Mouse (Mus musculus): Measurements from ENCODE around the gene Bmp2.

GRCm38 (mm10) chr2:133511011-133511779 is 40.8 kb upstream of the Bmp2 start:
- TF ChIP-seq MAZ (IDR thresholded peaks at IDR 0.05; ENCODE audit: low read depth, low read length) (no peak), ETS1 (conservative IDR thresholded peaks at IDR 0.05; ENCODE audit: low read depth, low read length) (no peak), CTCF (conservative IDR thresholded peaks at IDR 0.05 in 1 of 2, IDR thresholded peaks at IDR 0.05 in 1 of 2; ENCODE audit: low read depth in 2 of 2, low read length in 2 of 2) (no peak), TBP (conservative IDR thresholded peaks at IDR 0.05; ENCODE audit: low read depth, low read length) (no peak), POLR2A (IDR thresholded peaks at IDR 0.05; ENCODE audit: low read depth, low read length) (no peak)
